Mouse (Mus musculus): ENCODE results near the gene Gm10570. TPM values are rescaled to one million over a fixed set of nuclear protein-coding genes. Genes with fewer than 3 reads are reported as not detected.
A peak's percentile ranks its signal among the peaks of the same experiment; 100 is the strongest.

Gm10570 gene
- polyA plus RNA-seq, 1 experiment from 2014 or later: not detected

DNA sequence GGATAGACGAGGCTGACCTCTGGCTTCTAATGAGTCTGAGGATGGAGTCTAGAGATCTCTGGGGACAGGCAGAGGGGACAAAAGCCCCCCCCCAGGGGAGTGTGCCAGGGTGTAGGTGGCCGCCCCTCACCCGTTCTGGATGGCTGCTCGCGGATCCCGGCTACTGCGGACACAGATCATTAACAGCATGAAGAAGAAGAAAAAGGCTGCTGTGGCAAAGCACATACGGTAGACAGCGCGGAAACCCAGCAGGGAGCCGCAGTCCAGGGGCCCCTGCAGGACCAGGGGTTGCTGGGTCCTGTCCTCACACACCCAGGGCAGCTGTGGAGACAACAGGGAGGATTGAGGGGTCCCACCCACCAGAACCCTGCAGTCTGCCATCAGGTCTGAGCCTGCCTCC, 44.3 kb downstream of the Gm10570 start:
- no peaks in the 10 kb centered on the region for H3K27me3 ChIP-seq (replicated peaks)
- no peak overlapping the region for H3K27ac ChIP-seq
- peaks cover 13% of the 10 kb centered on the region for H3K4me1 ChIP-seq
- no peaks in the 10 kb centered on the region for H3K9me3 ChIP-seq
- H3K4me3 ChIP-seq: no peak overlapping the region
- no peak for ATAC-seq (ENCODE audit: low FRiP score, low read depth)
- H3K9ac ChIP-seq: 0 out of 2 replicates have a peak overlapping the region, but pooled peaks have one; percentile 13
- peak overlapping the region; percentile 28 for H3K4me2 ChIP-seq (replicated peaks)
- 19% methylated on average over 11 of the region's 11 CpGs for WGBS
- peaks cover 38% of the 10 kb centered on the region for H3K36me3 ChIP-seq

DNA sequence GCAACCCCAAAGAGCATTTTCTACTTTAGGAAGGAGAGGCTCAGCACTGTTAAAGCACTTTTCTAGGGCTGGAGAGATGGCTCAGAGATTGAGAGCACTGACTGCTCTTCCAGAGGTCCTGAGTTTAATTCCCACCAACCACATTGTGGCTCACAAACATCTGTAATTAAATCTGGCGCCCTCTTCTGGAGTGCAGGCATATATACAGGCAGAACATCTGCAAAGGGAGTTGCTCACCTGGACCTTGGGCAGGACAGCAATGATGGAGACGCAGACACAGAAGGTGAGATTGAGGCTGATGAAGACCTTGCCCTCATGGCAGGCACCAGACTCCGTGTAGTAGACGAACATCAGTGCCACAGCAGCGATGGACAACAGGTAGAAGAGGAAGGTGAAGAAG, 48.1 kb downstream of the Gm10570 start:
- Histone ChIP-seq H3K9me3 (no peaks in the 10 kb centered on the region), H3K27me3 (replicated peaks) (no peaks in the 10 kb centered on the region), H3K9ac (no peak overlapping the region), H3K27ac (no peak overlapping the region), H3K4me1 (peaks cover 13% of the 10 kb centered on the region), H3K4me2 (replicated peaks) (no peak overlapping the region), H3K4me3 (no peak overlapping the region), H3K36me3 (peaks cover 71% of the 10 kb centered on the region)
- WGBS: 35% methylated on average over 5 of the region's 5 CpGs
- ATAC-seq (ENCODE audit: low FRiP score, low read depth): no peak

Other genes with a start within 250 kb of the Gm10570 start
- gene Pef1, start 206.1 kb downstream of the Gm10570 start, polyA plus RNA-seq (2016; fragmentation: Nextera tagmentation; extraction: Ambion mirVana): 64.8 and 66.7 TPM in 2 replicates
- 0.52 and 0.62 TPM in 2 replicates for gene Hcrtr1, start 169.3 kb downstream of the Gm10570 start, polyA plus RNA-seq (2016; fragmentation: Nextera tagmentation; extraction: Ambion mirVana)
- 5.0 and 5.5 TPM in 2 replicates for gene Tinagl1, start 133.6 kb downstream of the Gm10570 start, polyA plus RNA-seq (2016; fragmentation: Nextera tagmentation; extraction: Ambion mirVana)
- gene Gm853, start 86.3 kb downstream of the Gm10570 start, polyA plus RNA-seq (2016; fragmentation: Nextera tagmentation; extraction: Ambion mirVana): not detected in 2 replicates
- 61.3 and 71.6 TPM in 2 replicates for gene Serinc2, start 29.5 kb downstream of the Gm10570 start, polyA plus RNA-seq (2016; fragmentation: Nextera tagmentation; extraction: Ambion mirVana)
- 49.1 and 54.7 TPM in 2 replicates for gene Fabp3, start 79 bp downstream of the Gm10570 start, polyA plus RNA-seq (2016; fragmentation: Nextera tagmentation; extraction: Ambion mirVana)
- gene Zcchc17, start 51.3 kb upstream of the Gm10570 start, polyA plus RNA-seq (2016; fragmentation: Nextera tagmentation; extraction: Ambion mirVana): 70.3 and 75.7 TPM in 2 replicates
- 160 and 166 TPM in 2 replicates for gene Snrnp40, start 51.5 kb upstream of the Gm10570 start, polyA plus RNA-seq (2016; fragmentation: Nextera tagmentation; extraction: Ambion mirVana)

Data from neural tube, embryonic 12.5 days (tissue).